Mouse (Mus musculus): Measurements from ENCODE around the gene Necab2. TPM values are rescaled to one million over a fixed set of nuclear protein-coding genes. Genes with fewer than 3 reads are reported as not detected.

The Necab2 gene
- 26.0 and 35.0 TPM in 2 replicates for polyA plus RNA-seq (2016; fragmentation: Nextera tagmentation; extraction: Ambion mirVana)

GRCm38 (mm10) chr8:119446211-119446989 lies at the start of gene Necab2:
TSS of gene Necab2 (plus strand) at chr8:119446719.
- peak within 1 kb of the TSS; percentile 79 for H3K9ac ChIP-seq (replicated peaks)
- no peaks in the 10 kb centered on the region for H3K9me3 ChIP-seq
- 1% methylated on average over 43 of the region's 52 CpGs for WGBS
- peaks cover 56% of the 10 kb centered on the region for H3K27me3 ChIP-seq
- H3K4me1 ChIP-seq, result peaks cover 13% of the 10 kb centered on the region
- no peaks in the 10 kb centered on the region for H3K36me3 ChIP-seq
- peak within 1 kb of the TSS; percentile 76 for H3K4me3 ChIP-seq
- H3K27ac ChIP-seq (replicated peaks), result no peak within 1 kb of the TSS; the same call in 1 of the 2 replicates
- ATAC-seq (ENCODE audit: low FRiP score, low read depth), result peak; percentile 73
- H3K4me2 ChIP-seq (replicated peaks), result peak within 1 kb of the TSS; percentile 88

- Histone ChIP-seq H3K9me3 (no peaks in the 10 kb centered on the region), H3K4me2 (replicated peaks) (no peak overlapping the region), H3K27ac (replicated peaks) (no peak overlapping the region), H3K9ac (replicated peaks) (no peak overlapping the region), H3K4me1 (peaks cover 9% of the 10 kb centered on the region), H3K4me3 (no peak overlapping the region), H3K36me3 (peaks cover 25% of the 10 kb centered on the region; the same call in 1 of the 2 replicates), H3K27me3 (no peaks in the 10 kb centered on the region)
- 81% methylated on average over 9 of the region's 9 CpGs for WGBS
- ATAC-seq (ENCODE audit: low FRiP score, low read depth), result no peak
These were observed 48.0 kb upstream of the Necab2 start for GRCm38 (mm10) chr8:119398558-119398957.

- no peak for ATAC-seq (ENCODE audit: low FRiP score, low read depth)
- 86% methylated on average over 6 of the region's 6 CpGs for WGBS
- Histone ChIP-seq H3K4me3 (no peak overlapping the region), H3K9me3 (no peaks in the 10 kb centered on the region), H3K4me2 (replicated peaks) (no peak overlapping the region), H3K27ac (replicated peaks) (no peak overlapping the region), H3K9ac (replicated peaks) (no peak overlapping the region), H3K4me1 (peaks cover 9% of the 10 kb centered on the region), H3K36me3 (peaks cover 31% of the 10 kb centered on the region), H3K27me3 (no peaks in the 10 kb centered on the region)
These were observed 47.3 kb upstream of the Necab2 start for GRCm38 (mm10) chr8:119399255-119399654.

- Histone ChIP-seq H3K4me3 (no peak overlapping the region), H3K4me1 (peaks cover 9% of the 10 kb centered on the region), H3K27ac (replicated peaks) (no peak overlapping the region), H3K9me3 (no peaks in the 10 kb centered on the region), H3K9ac (replicated peaks) (no peak overlapping the region), H3K27me3 (no peaks in the 10 kb centered on the region), H3K4me2 (replicated peaks) (no peak overlapping the region), H3K36me3 (peaks cover 41% of the 10 kb centered on the region)
- WGBS, result 85% methylated on average over 9 of the region's 9 CpGs
- no peak for ATAC-seq (ENCODE audit: low FRiP score, low read depth)
These were observed 46.3 kb upstream of the Necab2 start for GRCm38 (mm10) chr8:119400122-119400671.

- Histone ChIP-seq H3K9ac (replicated peaks) (no peak overlapping the region), H3K9me3 (no peaks in the 10 kb centered on the region), H3K27me3 (no peaks in the 10 kb centered on the region), H3K27ac (replicated peaks) (no peak overlapping the region), H3K4me1 (peaks cover 2% of the 10 kb centered on the region; the same call in 1 of the 2 replicates), H3K36me3 (peaks cover 46% of the 10 kb centered on the region), H3K4me2 (replicated peaks) (no peak overlapping the region), H3K4me3 (no peak overlapping the region)
- no peak for ATAC-seq (ENCODE audit: low FRiP score, low read depth)
- WGBS, result 85% methylated on average over 3 of the region's 3 CpGs
These were observed 45.6 kb upstream of the Necab2 start for GRCm38 (mm10) chr8:119400904-119401303.

- ATAC-seq (ENCODE audit: low FRiP score, low read depth), result no peak
- Histone ChIP-seq H3K4me1 (no peaks in the 10 kb centered on the region), H3K27me3 (no peaks in the 10 kb centered on the region), H3K4me2 (replicated peaks) (no peak overlapping the region), H3K36me3 (peaks cover 55% of the 10 kb centered on the region), H3K4me3 (no peak overlapping the region), H3K9me3 (no peaks in the 10 kb centered on the region), H3K27ac (replicated peaks) (no peak overlapping the region), H3K9ac (replicated peaks) (no peak overlapping the region)
- 76% methylated on average over 10 of the region's 10 CpGs for WGBS
These were observed 42.6 kb upstream of the Necab2 start for GRCm38 (mm10) chr8:119403912-119404311.

- Histone ChIP-seq H3K36me3 (peaks cover 62% of the 10 kb centered on the region), H3K9me3 (no peaks in the 10 kb centered on the region), H3K27me3 (no peaks in the 10 kb centered on the region), H3K9ac (replicated peaks) (no peak overlapping the region), H3K27ac (replicated peaks) (no peak overlapping the region), H3K4me2 (replicated peaks) (no peak overlapping the region), H3K4me3 (no peak overlapping the region), H3K4me1 (no peaks in the 10 kb centered on the region)
- ATAC-seq (ENCODE audit: low FRiP score, low read depth), result no peak
- 97% methylated on average over 5 of the region's 5 CpGs for WGBS
These were observed 41.9 kb upstream of the Necab2 start for GRCm38 (mm10) chr8:119404648-119405047.

GRCm38 (mm10) chr8:119408311-119408710 lies 38.2 kb upstream of the Necab2 start:
- H3K36me3 ChIP-seq, result peaks cover 66% of the 10 kb centered on the region
- ATAC-seq (ENCODE audit: low FRiP score, low read depth), result no peak
- no peak overlapping the region for H3K4me2 ChIP-seq (replicated peaks)
- no peaks in the 10 kb centered on the region for H3K9me3 ChIP-seq
- no peak overlapping the region for H3K27ac ChIP-seq (replicated peaks)
- H3K9ac ChIP-seq (replicated peaks), result no peak overlapping the region
- 0 out of 2 replicates have a peak, but pooled peaks cover under 1% of the 10 kb centered on the region for H3K27me3 ChIP-seq
- H3K4me1 ChIP-seq, result 0 out of 2 replicates have a peak, but pooled peaks cover 4% of the 10 kb centered on the region
- 90% methylated on average over 8 of the region's 8 CpGs for WGBS
- no peak overlapping the region for H3K4me3 ChIP-seq

- no peak overlapping the region for H3K9ac ChIP-seq (replicated peaks)
- H3K4me3 ChIP-seq, result no peak overlapping the region
- peak; percentile 32; the same call in 1 of the 2 replicates for ATAC-seq (ENCODE audit: low FRiP score, low read depth)
- peaks cover 43% of the 10 kb centered on the region for H3K36me3 ChIP-seq
- WGBS, result 58% methylated on average over 10 of the region's 10 CpGs
- H3K27ac ChIP-seq (replicated peaks), result no peak overlapping the region
- peaks cover 17% of the 10 kb centered on the region; the same call in 1 of the 2 replicates for H3K27me3 ChIP-seq
- 0 out of 2 replicates have a peak, but pooled peaks cover 4% of the 10 kb centered on the region for H3K4me1 ChIP-seq
- H3K9me3 ChIP-seq, result no peaks in the 10 kb centered on the region
- no peak overlapping the region for H3K4me2 ChIP-seq (replicated peaks)
These were observed 34.3 kb upstream of the Necab2 start for GRCm38 (mm10) chr8:119412037-119412734.

- Histone ChIP-seq H3K27ac (replicated peaks) (no peak overlapping the region), H3K4me1 (0 out of 2 replicates have a peak, but pooled peaks cover 4% of the 10 kb centered on the region), H3K27me3 (peaks cover 17% of the 10 kb centered on the region; the same call in 1 of the 2 replicates), H3K4me2 (replicated peaks) (peak overlapping the region; percentile 48), H3K9me3 (no peaks in the 10 kb centered on the region), H3K9ac (replicated peaks) (peak overlapping the region; percentile 43), H3K4me3 (peak overlapping the region; percentile 22; the same call in 1 of the 2 replicates), H3K36me3 (peaks cover 36% of the 10 kb centered on the region)
- ATAC-seq (ENCODE audit: low FRiP score, low read depth), result peak; percentile 84
- 11% methylated on average over 18 of the region's 18 CpGs for WGBS
These were observed 33.6 kb upstream of the Necab2 start for GRCm38 (mm10) chr8:119412735-119413498.

- Histone ChIP-seq H3K27me3 (peaks cover 17% of the 10 kb centered on the region; the same call in 1 of the 2 replicates), H3K4me2 (replicated peaks) (no peak overlapping the region), H3K36me3 (peaks cover 29% of the 10 kb centered on the region), H3K4me1 (0 out of 2 replicates have a peak, but pooled peaks cover 4% of the 10 kb centered on the region), H3K9ac (replicated peaks) (no peak overlapping the region), H3K27ac (replicated peaks) (no peak overlapping the region), H3K9me3 (no peaks in the 10 kb centered on the region), H3K4me3 (no peak overlapping the region)
- WGBS, result 89% methylated on average over 10 of the region's 10 CpGs
- no peak for ATAC-seq (ENCODE audit: low FRiP score, low read depth)
These were observed 32.9 kb upstream of the Necab2 start for GRCm38 (mm10) chr8:119413605-119414004.
